In the genomic region with DNA sequence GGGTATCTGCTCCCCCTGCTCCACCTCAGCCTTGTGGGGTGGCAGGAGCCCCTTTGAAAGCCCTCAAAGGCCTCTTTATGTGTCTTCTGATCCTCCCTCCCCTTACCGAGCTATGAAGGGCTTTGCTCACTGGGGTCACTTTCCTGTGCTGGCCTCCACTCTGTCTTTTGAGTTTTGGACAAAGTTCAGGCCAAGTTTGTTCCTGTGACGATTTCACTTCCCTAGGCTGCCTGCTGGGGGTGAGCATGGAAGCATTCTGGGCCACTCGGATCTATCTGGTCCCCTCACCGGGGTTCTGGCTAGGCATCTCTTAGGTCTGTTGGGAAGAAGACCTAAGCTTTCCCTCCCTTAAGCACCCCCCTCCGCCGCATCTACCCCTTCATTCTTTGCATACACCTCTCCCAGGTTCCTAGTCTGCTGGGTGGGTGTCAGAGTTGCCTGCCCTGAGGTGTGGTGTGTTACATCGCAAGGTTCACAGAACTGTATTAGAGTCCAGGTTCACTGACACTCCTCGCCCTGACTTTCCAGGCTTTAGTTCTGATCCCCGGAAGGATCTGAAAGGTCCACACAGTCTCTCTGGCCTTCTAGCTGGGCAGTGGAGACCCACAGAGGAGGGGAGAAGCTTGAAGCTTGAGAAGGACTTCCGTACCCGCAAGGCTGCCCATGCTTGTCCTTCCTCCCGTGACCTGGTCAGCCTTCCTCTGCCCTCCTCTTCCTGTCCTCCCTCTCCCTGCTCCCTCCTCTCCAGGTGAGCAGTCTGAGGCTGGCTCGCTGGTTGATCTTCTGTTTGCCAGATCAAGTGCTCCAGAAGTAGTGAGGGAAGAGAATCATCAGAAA, we compare ENCODE assay signal across 10 mouse cellular contexts. TPM values are rescaled to one million over a fixed set of nuclear protein-coding genes. Genes with fewer than 3 reads are reported as not detected.
DNase-seq lines count a peak whose midpoint lies in the region; ATAC-seq and TF ChIP-seq lines count a peak whose summit lies in the region.
"Had no signal": no experiment of that assay in that cellular context is flagged by ENCODE, and none has a peak within 500 bp of the region (broad histone marks: within the 10 kb centered on the region; RNA-seq: fewer than 3 reads in every experiment).

No protein-coding gene starts in this region.

- no peak overlapping the region for H3K4me3 ChIP-seq in heart, embryonic 11.5 days (ENCODE audit: low read depth, low read length)
- no peak overlapping the region for H3K4me3 ChIP-seq in embryonic facial prominence, embryonic 11.5 days (ENCODE audit: low read depth, low read length)
- H3K4me3 ChIP-seq in kidney, embryonic 15.5 days (replicated peaks), result no peak overlapping the region
- no peak overlapping the region for H3K4me3 ChIP-seq in liver, embryonic 14.5 days (ENCODE audit: insufficient read depth in 1 of 2, low read depth in 2 of 2, low read length in 2 of 2)

- no peak for TF ChIP-seq EP300 in liver, embryonic 14.5 days (IDR thresholded peaks at IDR 0.05; ENCODE audit: low read depth)

- TF ChIP-seq CTCF in liver, embryonic 14.5 days (IDR thresholded peaks at IDR 0.05; ENCODE audit: low read depth), result no peak

- H3K36me3 ChIP-seq in heart, embryonic 11.5 days (ENCODE audit: control insufficient read depth, insufficient read depth, low read length), result no peaks in the 10 kb centered on the region
- H3K36me3 ChIP-seq in embryonic facial prominence, embryonic 11.5 days (replicated peaks; ENCODE audit: control insufficient read depth, insufficient read depth, low read depth, low read length), result no peaks in the 10 kb centered on the region; the same call in 1 of the 2 replicates
- H3K36me3 ChIP-seq in kidney, embryonic 15.5 days, result 0 out of 2 replicates have a peak, but pooled peaks cover 2% of the 10 kb centered on the region
- H3K36me3 ChIP-seq in liver, embryonic 14.5 days (replicated peaks; ENCODE audit: control insufficient read depth, insufficient read depth, low read depth), result no peaks in the 10 kb centered on the region

- ATAC-seq in heart, embryonic 11.5 days (replicated peaks; ENCODE audit: insufficient number of reproducible peaks, low FRiP score, low TSS enrichment), result peak; percentile 18; the same call in 1 of the 2 replicates
- no peak for ATAC-seq in embryonic facial prominence, embryonic 11.5 days (replicated peaks; ENCODE audit: insufficient number of reproducible peaks, low FRiP score, low TSS enrichment, low read depth)
- ATAC-seq in kidney, embryonic 15.5 days (replicated peaks; ENCODE audit: low FRiP score), result peak; percentile 75
- peak; percentile 42 for ATAC-seq in liver, embryonic 14.5 days (ENCODE audit: insufficient read depth)

- H3K4me2 ChIP-seq in heart, embryonic 11.5 days, result peak overlapping the region; percentile 24
- H3K4me2 ChIP-seq in embryonic facial prominence, embryonic 11.5 days (ENCODE audit: low read depth, low read length), result no peak overlapping the region
- H3K4me2 ChIP-seq in kidney, embryonic 15.5 days, result peak overlapping the region; percentile 34
- peak overlapping the region; percentile 18 for H3K4me2 ChIP-seq in liver, embryonic 14.5 days (ENCODE audit: low read depth)

- no peaks in the 10 kb centered on the region for H3K9me3 ChIP-seq in heart, embryonic 11.5 days (replicated peaks; ENCODE audit: control insufficient read depth, low read length)
- H3K9me3 ChIP-seq in embryonic facial prominence, embryonic 11.5 days (replicated peaks; ENCODE audit: control insufficient read depth, low read length), result no peaks in the 10 kb centered on the region
- no peaks in the 10 kb centered on the region for H3K9me3 ChIP-seq in kidney, embryonic 15.5 days (replicated peaks)
- H3K9me3 ChIP-seq in liver, embryonic 14.5 days (ENCODE audit: control insufficient read depth, low read length), result no peaks in the 10 kb centered on the region

- intact Hi-C loops in left cerebral cortex, postnatal 25 days (cut with DNase I), result no loop called here

- no peak overlapping the region for H3K27ac ChIP-seq in heart, embryonic 11.5 days (ENCODE audit: low read depth, low read length)
- H3K27ac ChIP-seq in embryonic facial prominence, embryonic 11.5 days (replicated peaks; ENCODE audit: low read depth, low read length), result no peak overlapping the region
- peak overlapping the region; percentile 88 for H3K27ac ChIP-seq in kidney, embryonic 15.5 days
- peak overlapping the region; percentile 15; the same call in 1 of the 2 replicates for H3K27ac ChIP-seq in liver, embryonic 14.5 days

- peaks cover 27% of the 10 kb centered on the region for H3K4me1 ChIP-seq in heart, embryonic 11.5 days (ENCODE audit: control insufficient read depth, insufficient read depth, low read length)
- peaks cover 19% of the 10 kb centered on the region for H3K4me1 ChIP-seq in embryonic facial prominence, embryonic 11.5 days (ENCODE audit: control insufficient read depth, insufficient read depth, low read length)
- peaks cover 62% of the 10 kb centered on the region for H3K4me1 ChIP-seq in kidney, embryonic 15.5 days
- peaks cover 0 to 13% of the 10 kb centered on the region in 2 experiments; a peak in 2 of 4 replicates for H3K4me1 ChIP-seq in liver, embryonic 14.5 days (replicated peaks; ENCODE audit: control insufficient read depth in 2 of 2, insufficient read depth in 2 of 2, low read length in 1 of 2)

- WGBS in heart, embryonic 11.5 days (ENCODE audit: insufficient replicate concordance), result 29% methylated on average over 13 of the region's 13 CpGs
- WGBS in embryonic facial prominence, embryonic 11.5 days, result 20% methylated on average over 13 of the region's 13 CpGs
- 20% methylated on average over 13 of the region's 13 CpGs for WGBS in kidney, embryonic 15.5 days
- WGBS in liver, embryonic 14.5 days (ENCODE audit: insufficient replicate concordance), result 36% methylated on average over 13 of the region's 13 CpGs

- peak overlapping the region; percentile 28; the same call in 1 of the 2 replicates for H3K9ac ChIP-seq in heart, embryonic 11.5 days (ENCODE audit: low read depth, low read length)
- 0 out of 2 replicates have a peak overlapping the region, but pooled peaks have one; percentile 20 for H3K9ac ChIP-seq in embryonic facial prominence, embryonic 11.5 days (replicated peaks; ENCODE audit: low read length)
- H3K9ac ChIP-seq in kidney, embryonic 15.5 days, result no peak overlapping the region
- no peak overlapping the region for H3K9ac ChIP-seq in liver, embryonic 14.5 days (replicated peaks)

- DNase-seq in heart, adult 8-10 months (ENCODE audit: low spot score), result no peak
- DNase-seq in embryonic facial prominence, embryonic 11.5 days (ENCODE audit: low spot score), result no peak
- no peak for DNase-seq in liver, embryonic 14.5 days (ENCODE audit: low read depth in 3 of 3, low spot score in 3 of 3)
- DNase-seq in frontal cortex, postnatal 10 days (ENCODE audit: low spot score in 2 of 2), result no peak
- DNase-seq in left cerebral cortex, postnatal 25 days (ENCODE audit: low spot score in 2 of 2), result no peak
- DNase-seq in urinary bladder, postnatal 25 days (ENCODE audit: low spot score), result no peak
- DNase-seq: heart, postnatal 14 days; thymus, adult 18-20 months had no signal

- H3K27me3 ChIP-seq in heart, embryonic 11.5 days (ENCODE audit: control insufficient read depth, insufficient read depth, low read length), result peaks cover 11% of the 10 kb centered on the region
- H3K27me3 ChIP-seq in embryonic facial prominence, embryonic 11.5 days (ENCODE audit: control insufficient read depth, insufficient read depth, low read length), result peaks cover 3% of the 10 kb centered on the region; the same call in 1 of the 2 replicates
- H3K27me3 ChIP-seq in kidney, embryonic 15.5 days, result 0 out of 2 replicates have a peak, but pooled peaks cover 4% of the 10 kb centered on the region
- no peaks in the 10 kb centered on the region for H3K27me3 ChIP-seq in liver, embryonic 14.5 days (ENCODE audit: control insufficient read depth, insufficient read depth, low read length)

RNA-seq across cellular contexts. Expression of gene Slc45a3, which starts 9.9 kb away (rescaled TPM):
- 0.93 and 1.3 TPM in 2 replicates for polyA plus RNA-seq in heart, embryonic 11.5 days (2014; fragmentation: Nextera tagmentation; extraction: Ambion mirVana)
- total RNA-seq in heart, adult 8-10 months (2022), result 1 to 10 TPM; 2.4 to 4.7 (median 3.3) TPM
- polyA plus RNA-seq in embryonic facial prominence, embryonic 11.5 days (2014; fragmentation: Nextera tagmentation; extraction: Ambion mirVana), result 3.8 and 4.6 TPM in 2 replicates
- polyA plus RNA-seq in kidney, embryonic 15.5 days (2015; fragmentation: Nextera tagmentation; extraction: Ambion mirVana), result 7.9 and 9.1 TPM in 2 replicates
- polyA plus RNA-seq in liver, embryonic 14.5 days (2012; rRNA removed), result 1.9 and 2.4 TPM in 2 replicates
- 1.8 and 2.5 TPM in 2 replicates for polyA plus RNA-seq in liver, embryonic 14.5 days (2014; fragmentation: Nextera tagmentation; extraction: Ambion mirVana)
- total RNA-seq in left cerebral cortex, postnatal 25 days (2021), result 1 to 10 TPM; 1.1 to 1.9 TPM

RNA-seq across cellular contexts. Expression of gene Elk4, which starts 34.7 kb away (rescaled TPM):
- polyA plus RNA-seq in heart, embryonic 11.5 days (2014; fragmentation: Nextera tagmentation; extraction: Ambion mirVana), result 18.0 and 21.0 TPM in 2 replicates
- 10 to 100 TPM; 62.5 to 79.4 (median 76.0) TPM for total RNA-seq in heart, adult 8-10 months (2022)
- polyA plus RNA-seq in embryonic facial prominence, embryonic 11.5 days (2014; fragmentation: Nextera tagmentation; extraction: Ambion mirVana), result 18.0 and 19.8 TPM in 2 replicates
- polyA plus RNA-seq in kidney, embryonic 15.5 days (2015; fragmentation: Nextera tagmentation; extraction: Ambion mirVana), result 24.1 and 25.8 TPM in 2 replicates
- polyA plus RNA-seq in liver, embryonic 14.5 days (2012; rRNA removed), result 8.8 and 9.1 TPM in 2 replicates
- polyA plus RNA-seq in liver, embryonic 14.5 days (2014; fragmentation: Nextera tagmentation; extraction: Ambion mirVana), result 8.9 and 12.0 TPM in 2 replicates
- total RNA-seq in left cerebral cortex, postnatal 25 days (2021), result 10 to 100 TPM; 52.6 TPM

Comparison
In these comparisons a context has a peak if more than half of its experiments do, and no peak if none do; other contexts are left out.
1. H3K27ac ChIP-seq: peak in kidney, embryonic 15.5 days (single experiment) and liver, embryonic 14.5 days (single experiment); none in heart, embryonic 11.5 days (single experiment) and embryonic facial prominence, embryonic 11.5 days (single experiment).
2. H3K9ac ChIP-seq: peak in heart, embryonic 11.5 days (single experiment) and embryonic facial prominence, embryonic 11.5 days (single experiment); none in kidney, embryonic 15.5 days (single experiment) and liver, embryonic 14.5 days (single experiment).